Mouse (Mus musculus): ENCODE results near the gene Nol4l.

DNA sequence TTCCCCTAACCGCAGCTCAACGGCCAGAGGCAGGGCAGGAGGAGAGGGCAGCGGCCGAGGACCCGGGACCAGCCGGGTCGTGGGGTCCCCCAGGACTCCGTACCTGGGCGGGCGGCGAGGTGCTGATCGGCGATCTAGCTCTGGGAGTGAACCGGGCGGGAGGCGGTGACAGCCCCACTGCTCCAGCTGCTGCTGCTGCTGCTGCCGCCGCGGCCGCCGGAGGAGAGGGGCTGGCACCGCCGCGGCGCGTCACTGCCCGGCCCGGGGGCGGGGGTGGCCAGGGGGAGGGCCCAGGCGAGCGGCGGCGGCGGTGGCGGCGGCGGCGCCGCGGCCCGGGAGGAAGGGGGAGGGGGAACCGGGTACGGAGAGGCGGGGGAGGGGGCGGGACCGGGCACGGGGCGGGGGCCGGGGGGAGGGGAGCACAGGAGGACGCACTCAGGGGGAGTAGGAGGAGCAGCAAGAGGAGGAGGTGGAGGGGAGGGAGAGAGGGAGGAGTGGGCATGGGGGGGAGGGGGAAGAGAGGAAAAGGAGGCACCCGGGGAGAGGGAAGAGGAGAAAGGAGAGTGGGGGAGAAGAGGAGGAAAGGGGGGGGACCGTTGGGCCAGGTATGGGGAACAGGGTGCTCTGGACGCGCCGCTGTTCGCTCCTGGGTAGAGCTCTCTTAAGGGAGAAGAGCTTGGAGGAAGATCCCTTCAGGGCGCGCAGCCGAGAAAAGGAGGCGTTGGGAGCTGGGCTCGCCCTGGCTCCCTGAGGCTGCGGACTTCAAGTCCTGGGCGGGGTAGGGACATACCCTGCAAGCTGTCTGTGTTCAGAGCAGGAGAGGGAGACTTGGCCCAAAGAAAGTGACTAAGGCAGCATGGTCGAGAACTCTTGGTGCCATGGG lies 85.3 kb downstream of the Nol4l start:
- TF ChIP-seq GATA1 (IDR thresholded peaks at IDR 0.05; ENCODE audit: low read length) (no peak), TAL1 (IDR thresholded peaks at IDR 0.05; ENCODE audit: low read length) (no peak)
